ENCODE assay signal across 8 mouse cellular contexts in genomic region chr8:88297976-88298732, GRCm38 (mm10). TPM values are rescaled to one million over a fixed set of nuclear protein-coding genes. Genes with fewer than 3 reads are reported as not detected.
A peak's percentile ranks its signal among the peaks of the same experiment; 100 is the strongest.
DNase-seq lines count a peak whose midpoint lies in the region; ATAC-seq and TF ChIP-seq lines count a peak whose summit lies in the region.

No protein-coding gene starts in this region.

- TF ChIP-seq CTCF in kidney, postnatal 0 days (IDR thresholded peaks at IDR 0.05; ENCODE audit: low read depth), result no peak

- no peaks in the 10 kb centered on the region for H3K36me3 ChIP-seq in kidney, postnatal 0 days (ENCODE audit: insufficient read depth, low read length)
- peaks cover 10% of the 10 kb centered on the region for H3K36me3 ChIP-seq in myocyte (ENCODE audit: control insufficient read depth, insufficient read depth)
- H3K36me3 ChIP-seq in midbrain, embryonic 10.5 days, result no peaks in the 10 kb centered on the region

- 29% methylated on average over 12 of the region's 12 CpGs for WGBS in kidney, postnatal 0 days
- WGBS in midbrain, embryonic 10.5 days, result 73% methylated on average over 12 of the region's 12 CpGs

- peaks cover 67% of the 10 kb centered on the region for H3K79me2 ChIP-seq in myocyte (ENCODE audit: control insufficient read depth, insufficient read depth)

- H3K9me3 ChIP-seq in kidney, postnatal 0 days (replicated peaks; ENCODE audit: low read length), result no peaks in the 10 kb centered on the region
- H3K9me3 ChIP-seq in midbrain, embryonic 10.5 days (replicated peaks), result no peaks in the 10 kb centered on the region

- peak; percentile 97 for DNase-seq in 3T3-L1 (ENCODE audit: low read depth, low spot score)
- peak; percentile 70 for DNase-seq in CD4-positive, CD25-positive, alpha-beta regulatory T cell, adult 2 months (ENCODE audit: low read depth, low spot score)
- peak; percentile 64 for DNase-seq in kidney, postnatal 0 days (ENCODE audit: low spot score)
- no peak for DNase-seq in midbrain, embryonic 10.5 days (ENCODE audit: low spot score)
- DNase-seq in urinary bladder, postnatal 4 days (ENCODE audit: low spot score in 2 of 2), result no peak
- DNase-seq in right cerebral cortex, postnatal 36 days (ENCODE audit: low spot score in 2 of 2), result no peak

- H3K4me2 ChIP-seq in kidney, postnatal 0 days (ENCODE audit: low read length), result no peak overlapping the region
- peak overlapping the region; percentile 56 for H3K4me2 ChIP-seq in myocyte (ENCODE audit: low read depth)

- no peak overlapping the region for H3K27ac ChIP-seq in kidney, postnatal 0 days
- H3K27ac ChIP-seq in midbrain, embryonic 10.5 days (replicated peaks), result no peak overlapping the region

- no peaks in the 10 kb centered on the region; the same call in 1 of the 2 replicates for H3K4me1 ChIP-seq in kidney, postnatal 0 days (replicated peaks; ENCODE audit: insufficient read depth, low read length)
- H3K4me1 ChIP-seq in midbrain, embryonic 10.5 days, result peaks cover 23% of the 10 kb centered on the region

- no peaks in the 10 kb centered on the region for H3K27me3 ChIP-seq in kidney, postnatal 0 days (ENCODE audit: insufficient read depth, low read length)
- H3K27me3 ChIP-seq in myocyte (ENCODE audit: control insufficient read depth, insufficient read depth, insufficient read length), result no peaks in the 10 kb centered on the region
- H3K27me3 ChIP-seq in midbrain, embryonic 10.5 days (ENCODE audit: low read depth, poor library complexity, severe bottlenecking), result no peaks in the 10 kb centered on the region

- TF ChIP-seq POLR2A in myocyte (IDR thresholded peaks at IDR 0.05; ENCODE audit: insufficient read length, low read depth), result no peak

- ATAC-seq in common myeloid progenitor, adult 5-6 weeks (replicated peaks; ENCODE audit: low read depth, poor library complexity, severe bottlenecking), result peak; percentile 53
- ATAC-seq in kidney, postnatal 0 days (replicated peaks; ENCODE audit: low FRiP score, low read depth), result peak; percentile 50; the same call in 1 of the 2 replicates

- H3K4me3 ChIP-seq in kidney, postnatal 0 days (replicated peaks; ENCODE audit: low read depth, low read length), result no peak overlapping the region
- H3K4me3 ChIP-seq in myocyte, result no peak overlapping the region
- H3K4me3 ChIP-seq in midbrain, embryonic 10.5 days, result no peak overlapping the region

- H3K9ac ChIP-seq in kidney, postnatal 0 days (ENCODE audit: low read depth, low read length), result no peak overlapping the region

- H3ac ChIP-seq in myocyte (ENCODE audit: control insufficient read depth, insufficient read length), result no peak overlapping the region

TF ChIP-seq in myocyte, 11 proteins besides CTCF, POLR2A, EP300 and RAD21:
- TF ChIP-seq TCF3 (IDR thresholded peaks at IDR 0.05; ENCODE audit: insufficient read length, low read depth), result no peak
- no peak for TF ChIP-seq SRF (IDR thresholded peaks at IDR 0.05; ENCODE audit: control insufficient read depth, insufficient read length, low read depth)
- 0 out of 2 replicates have a peak, but pooled peaks have one; percentile 1 for TF ChIP-seq CEBPB (IDR thresholded peaks at IDR 0.05; ENCODE audit: insufficient read depth, poor library complexity, severe bottlenecking)
- peak; percentile 40 for TF ChIP-seq POLR2AphosphoS2 (IDR thresholded peaks at IDR 0.05; ENCODE audit: insufficient read length, low read depth)
- no peak for TF ChIP-seq USF1 (IDR thresholded peaks at IDR 0.05; ENCODE audit: low read depth)
- TF ChIP-seq MAX (IDR thresholded peaks at IDR 0.05; ENCODE audit: low read depth), result no peak
- TF ChIP-seq MYOG (IDR thresholded peaks at IDR 0.05; ENCODE audit: control insufficient read depth in 1 of 3, insufficient read depth in 1 of 3, insufficient read length in 2 of 3, low read depth in 2 of 3), result no peak
TF ChIP-seq in myocyte: peak in this region for 2.

RNA-seq across cellular contexts. Expression of gene Adcy7, which starts 26.0 kb away (rescaled TPM):
- total RNA-seq in common myeloid progenitor, adult 5-6 weeks (2017), result 41.1 and 46.5 TPM in 2 replicates
- polyA plus RNA-seq in kidney, postnatal 0 days (2015; fragmentation: Nextera tagmentation; extraction: Ambion mirVana), result 4.3 TPM in 2 replicates
- 72.3 TPM for polyA plus RNA-seq in myocyte (2012; fragmentation: generic; extraction: Trizol)
- polyA plus RNA-seq in midbrain, embryonic 10.5 days (2016; fragmentation: Nextera tagmentation; extraction: Ambion mirVana), result 2.2 and 3.2 TPM in 2 replicates

Comparison
In these comparisons a context has a peak if more than half of its experiments do, and no peak if none do; other contexts are left out.
1. DNase-seq: peak in 3T3-L1 (single experiment), CD4-positive, CD25-positive, alpha-beta regulatory T cell, adult 2 months (single experiment) and kidney, postnatal 0 days (single experiment); none in midbrain, embryonic 10.5 days (single experiment), urinary bladder, postnatal 4 days (0 of 2) and right cerebral cortex, postnatal 36 days (0 of 2).
2. RNA of gene Adcy7, which starts 26.0 kb away (polyA plus RNA-seq): 72.3 TPM in myocyte (single experiment); 4.3 TPM in kidney, postnatal 0 days and 2.2 to 3.2 TPM in midbrain, embryonic 10.5 days; every median in the first group is over 10 times any median in the second.